Mouse (Mus musculus): ENCODE measurements around the gene Atg7.

GRCm38 (mm10) chr6:114770337-114770736 is 127.4 kb downstream of the Atg7 start:
- TF ChIP-seq CTCF (IDR thresholded peaks at IDR 0.05; ENCODE audit: control insufficient read depth, insufficient read depth, insufficient read length) (no peak), CEBPB (IDR thresholded peaks at IDR 0.05; ENCODE audit: low read depth) (no peak), MYOG (IDR thresholded peaks at IDR 0.05; ENCODE audit: control insufficient read depth, extremely low read depth, insufficient read length) (no peak), MAX (IDR thresholded peaks at IDR 0.05) (no peak), MYOD1 (IDR thresholded peaks at IDR 0.05; ENCODE audit: control insufficient read depth, insufficient read length, low read depth) (no peak)

Measured in C2C12 (cell line).